Mouse (Mus musculus): ENCODE data around the gene Gm4707.

- TF ChIP-seq CTCF (IDR thresholded peaks at IDR 0.05; ENCODE audit: borderline replicate concordance, control insufficient read depth, extremely low read depth, insufficient read depth, low read length, poor library complexity) (no peak), POLR2A (IDR thresholded peaks at IDR 0.05; ENCODE audit: control insufficient read depth, extremely low read depth, insufficient read depth, low read length, poor library complexity) (no peak)
Measured at GRCm38 (mm10) chr17:71460312-71460711, 594 bp upstream of the Gm4707 start.
